Mouse (Mus musculus) G1E (cell line): ENCODE results near the gene Pank4.

Source experiments
- CTCF ChIP-seq: IDR thresholded peaks from 2 replicates; pipeline ENCODE4 v1.5.1; 2012; ENCODE audit warnings: low read depth, low read length, inconsistent platforms, mixed read lengths
- GATA1 ChIP-seq: IDR thresholded peaks from 2 replicates; pipeline ENCODE4 v1.6.1; 2012; ENCODE audit warnings: borderline replicate concordance, low read length, inconsistent platforms, mixed read lengths
- GATA2 ChIP-seq: IDR thresholded peaks from 2 replicates; pipeline ENCODE4 v1.6.1; 2012; ENCODE audit warnings: low read depth, low read length, inconsistent platforms, borderline replicate concordance
- TAL1 ChIP-seq: conservative IDR thresholded peaks from 2 replicates; pipeline ENCODE4 v1.6.1; 2012; ENCODE audit warnings: low read depth, low read length, inconsistent platforms, mixed read lengths

DNA sequence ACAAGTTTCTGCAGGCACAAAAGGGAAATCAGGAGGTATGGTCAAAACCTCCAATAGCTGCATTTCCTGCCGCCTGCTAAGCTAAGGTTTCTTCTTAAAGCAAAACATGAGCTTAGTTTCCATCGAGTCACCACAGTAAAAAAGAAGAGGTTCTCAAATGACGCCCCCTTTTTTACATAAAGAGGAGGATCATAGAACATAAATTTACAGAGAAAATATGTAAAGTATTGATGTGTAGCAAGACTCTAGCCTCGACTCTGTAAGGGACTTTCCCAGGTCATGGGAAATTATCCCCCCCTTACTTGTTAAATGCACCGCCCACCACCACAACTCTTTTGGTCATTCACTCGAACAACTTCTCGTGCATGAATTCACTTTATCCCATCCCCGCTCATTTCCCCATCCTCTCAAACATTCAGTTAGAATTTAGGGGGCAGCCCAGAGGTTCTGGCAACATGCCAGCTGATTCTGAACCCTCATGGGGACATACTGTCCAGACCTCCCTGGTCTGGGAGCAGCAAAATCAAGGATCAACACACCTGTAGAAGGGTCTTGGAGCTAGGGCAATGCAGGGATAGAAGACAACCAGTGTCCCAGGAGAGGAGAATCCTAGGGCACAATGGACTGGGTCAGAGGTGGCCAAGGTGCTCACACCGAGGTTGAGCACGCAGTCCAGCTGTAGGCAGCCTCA lies 21.1 kb upstream of the Pank4 start:
- no peak for TF ChIP-seq CTCF
- TF ChIP-seq GATA1 = no peak
- no peak for TF ChIP-seq TAL1
- TF ChIP-seq GATA2 = no peak
